Mouse (Mus musculus) layer of hippocampus, postnatal 14 days (tissue): ENCODE measurements at regions not wholly inside any gene's neighbourhood (a gene's known extent, or its start where the extent isn't known, plus 50 kb on each side); places are given as distances from the start of the nearest gene placed in this dataset.

Experiments used
- DNase-seq, 2 experiments: peaks; one replicate each; pipeline ENCODE4 v3.0.0; 2021 to 2022; ENCODE audit warnings: low spot score in 2 of 2, mixed read lengths in 1 of 2

GRCm38 (mm10) chr10:122515698-122516097 is 67.4 kb downstream of the Avpr1a start:
- no peak for DNase-seq

- DNase-seq: no peak
Observed at GRCm38 (mm10) chr10:122519274-122519790, 71.0 kb downstream of the Avpr1a start.

GRCm38 (mm10) chr10:122519981-122520380 is 71.7 kb downstream of the Avpr1a start:
- DNase-seq: no peak

- DNase-seq: no peak
Observed at GRCm38 (mm10) chr10:122522631-122523030, 74.3 kb downstream of the Avpr1a start.

- DNase-seq: no peak
Observed at GRCm38 (mm10) chr10:122525360-122525759, 77.1 kb downstream of the Avpr1a start.

GRCm38 (mm10) chr10:122525807-122526206 is 77.5 kb downstream of the Avpr1a start:
- DNase-seq: peak in 1 of 2 experiments; percentile 8

GRCm38 (mm10) chr10:122528222-122528621 is 79.9 kb downstream of the Avpr1a start:
- no peak for DNase-seq

- DNase-seq: peak in 1 of 2 experiments; percentile 60
Observed at GRCm38 (mm10) chr10:122528973-122529703, 80.8 kb downstream of the Avpr1a start.

- no peak for DNase-seq
Observed at GRCm38 (mm10) chr10:122534714-122535113, 86.4 kb downstream of the Avpr1a start.

GRCm38 (mm10) chr10:122535137-122535536 is 86.8 kb downstream of the Avpr1a start:
- DNase-seq: no peak

- no peak for DNase-seq
Observed at GRCm38 (mm10) chr10:122539655-122540054, 91.4 kb downstream of the Avpr1a start.

GRCm38 (mm10) chr10:122542573-122542972 is 94.3 kb downstream of the Avpr1a start:
- no peak for DNase-seq

- DNase-seq: peak; percentile 24 to 49
Observed at GRCm38 (mm10) chr10:122544096-122544720, 95.9 kb downstream of the Avpr1a start.

- no peak for DNase-seq
Observed at GRCm38 (mm10) chr10:122545029-122545428, 96.7 kb downstream of the Avpr1a start.

GRCm38 (mm10) chr10:122551586-122551985 is 103.3 kb downstream of the Avpr1a start:
- DNase-seq: no peak

- peak in 1 of 2 experiments; percentile 43 for DNase-seq
Observed at GRCm38 (mm10) chr10:122553124-122553822, 105.0 kb downstream of the Avpr1a start.

- no peak for DNase-seq
Observed at GRCm38 (mm10) chr10:122553851-122554250, 105.6 kb downstream of the Avpr1a start.

GRCm38 (mm10) chr10:122558660-122559059 is 110.4 kb downstream of the Avpr1a start:
- DNase-seq: no peak

- no peak for DNase-seq
Observed at GRCm38 (mm10) chr10:122560001-122560695, 111.8 kb downstream of the Avpr1a start.

- DNase-seq: no peak
Observed at GRCm38 (mm10) chr10:122561924-122562323, 113.6 kb downstream of the Avpr1a start.

GRCm38 (mm10) chr10:122562542-122562941 is 114.2 kb downstream of the Avpr1a start:
- DNase-seq: no peak
